Mouse (Mus musculus): ENCODE results near the gene Hist1h2bf.
"Not testable (repeated sequence)": the region's sequence is repeated elsewhere in the genome, so short reads cannot be mapped to it uniquely, and the experiment has no call there.

Gene Hist1h2bf

GRCm38 (mm10) chr13:23542999-23543607 lies 30.9 kb downstream of the Hist1h2bf start, which contains the start of gene Hist1h2bh:
Gene Hist1h2bh, minus strand, starts transcription at chr13:23543392.
- peak; percentile 74 to 85 for DNase-seq

GRCm38 (mm10) chr13:23542225-23542980 lies 31.6 kb downstream of the Hist1h2bf start:
- DNase-seq = not testable (repeated sequence)

- no peak for DNase-seq
Measured at GRCm38 (mm10) chr13:23541497-23541896, 32.5 kb downstream of the Hist1h2bf start.

GRCm38 (mm10) chr13:23539821-23540220 lies 34.2 kb downstream of the Hist1h2bf start:
- not testable (repeated sequence) for DNase-seq

- DNase-seq = no peak
Measured at GRCm38 (mm10) chr13:23538249-23538648, 35.7 kb downstream of the Hist1h2bf start.

- no peak for DNase-seq
Measured at GRCm38 (mm10) chr13:23537006-23537710, 36.8 kb downstream of the Hist1h2bf start.

- DNase-seq = no peak
Measured at GRCm38 (mm10) chr13:23536076-23536822, 37.7 kb downstream of the Hist1h2bf start.

- peak; percentile 92 for DNase-seq
Measured at GRCm38 (mm10) chr13:23535137-23536075, 38.6 kb downstream of the Hist1h2bf start, which contains the start of gene Hist1h3g. Gene Hist1h3g, plus strand, starts transcription at chr13:23535422.

GRCm38 (mm10) chr13:23534368-23535131 lies 39.4 kb downstream of the Hist1h2bf start:
- peak in 1 of 2 experiments; percentile 5 for DNase-seq

GRCm38 (mm10) chr13:23533560-23534367 lies 40.2 kb downstream of the Hist1h2bf start, which contains the start of gene Hist1h2af:
Gene Hist1h2af, plus strand, starts transcription at chr13:23533906.
- peak; percentile 69 to 84 for DNase-seq

- DNase-seq = no peak
Measured at GRCm38 (mm10) chr13:23532262-23533075, 41.5 kb downstream of the Hist1h2bf start.

- DNase-seq = peak; percentile 97 to 98
Measured at GRCm38 (mm10) chr13:23530901-23531875, 42.8 kb downstream of the Hist1h2bf start, which contains the start of gene Hist1h4h. Gene Hist1h4h, plus strand, starts transcription at chr13:23531050.

GRCm38 (mm10) chr13:23530181-23530900 lies 43.7 kb downstream of the Hist1h2bf start:
- peak; percentile 62 to 66 for DNase-seq

GRCm38 (mm10) chr13:23529480-23530165 lies 44.4 kb downstream of the Hist1h2bf start:
- no peak for DNase-seq

- no peak for DNase-seq
Measured at GRCm38 (mm10) chr13:23529005-23529404, 45.0 kb downstream of the Hist1h2bf start.

- peak; percentile 89 to 93 for DNase-seq
Measured at GRCm38 (mm10) chr13:23526312-23526711, 47.7 kb downstream of the Hist1h2bf start.
